Mouse (Mus musculus) G1E-ER4 (cell line): Measurements from ENCODE around the gene Cnnm1. TPM values are rescaled to one million over a fixed set of nuclear protein-coding genes. Genes with fewer than 3 reads are reported as not detected.

Experiments used
- GATA1 ChIP-seq: IDR thresholded peaks from one replicate; pipeline ENCODE4 v1.8.0; 2012; ENCODE audit warnings: low read length, inconsistent platforms
- polyA plus RNA-seq: library from polyadenylated mRNA; stranded (reverse); fragments of >175 nt; gene quantifications from 2 replicates; pipeline ENCODE4 v1.2.3, GENCODE M21; 2012

Gene Cnnm1
- polyA plus RNA-seq, 1 experiment = 8.3 TPM

DNA sequence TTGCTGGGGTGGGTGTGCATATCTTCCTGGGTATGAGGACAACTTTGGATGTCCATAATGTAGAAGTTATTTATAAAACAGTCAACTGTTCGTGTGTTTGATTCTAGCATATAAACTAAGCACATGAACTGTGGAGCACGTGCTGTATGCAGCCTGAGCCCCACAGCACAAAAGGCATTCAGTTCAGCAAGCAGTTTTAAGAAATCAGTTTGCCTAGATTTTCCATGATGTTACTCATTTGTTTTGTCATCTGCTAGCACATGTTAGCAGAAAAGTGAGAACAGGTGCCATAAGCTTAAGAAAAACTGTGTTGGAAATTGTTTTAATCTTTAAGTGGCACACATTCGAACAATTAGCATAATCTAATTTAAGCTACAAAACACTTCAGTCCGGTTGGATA, 19.7 kb downstream of the Cnnm1 start:
- no peak for TF ChIP-seq GATA1

DNA sequence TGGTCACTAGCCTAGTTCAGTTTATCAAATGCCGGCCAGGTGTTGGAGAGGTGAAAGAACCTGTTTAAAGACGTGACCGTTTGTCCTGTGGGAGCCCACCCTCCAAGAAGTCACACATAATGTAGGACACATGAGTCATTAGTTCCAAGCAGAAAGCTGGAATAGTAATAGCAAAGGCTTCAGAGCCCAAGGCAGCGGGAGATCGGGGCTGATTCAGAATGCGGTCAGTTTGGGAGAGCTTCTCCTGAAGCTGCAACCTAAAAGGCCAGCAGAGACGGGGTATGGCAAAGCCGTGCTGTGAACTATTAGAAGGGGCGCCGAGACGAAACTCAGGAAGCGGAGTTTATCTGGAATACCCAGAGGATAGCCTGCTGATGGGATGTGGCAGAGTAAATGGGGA, 20.2 kb downstream of the Cnnm1 start:
- TF ChIP-seq GATA1 = no peak

DNA sequence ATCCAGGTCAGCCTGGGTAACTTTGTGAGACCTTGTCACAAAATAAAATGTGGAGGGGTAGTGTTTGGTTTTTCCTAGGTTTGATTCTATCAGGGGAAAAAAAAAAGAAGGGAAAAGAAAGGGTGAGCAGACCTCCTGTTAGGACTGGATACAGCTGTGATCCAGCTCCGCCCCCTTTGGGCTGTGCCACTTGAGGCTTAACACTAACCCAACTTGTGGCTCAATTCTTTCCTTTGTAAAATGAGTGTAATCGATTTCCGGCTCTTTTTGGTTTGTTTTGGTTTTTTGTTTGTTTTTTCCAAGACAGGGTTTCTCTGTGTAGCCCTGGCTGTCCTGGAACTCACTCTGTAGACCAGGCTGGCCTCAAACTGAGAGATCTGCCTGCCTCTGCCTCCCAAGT, 21.9 kb downstream of the Cnnm1 start:
- no peak for TF ChIP-seq GATA1

- no peak for TF ChIP-seq GATA1
Observed at GRCm38 (mm10) chr19:43463546-43464293, 23.5 kb downstream of the Cnnm1 start.

DNA sequence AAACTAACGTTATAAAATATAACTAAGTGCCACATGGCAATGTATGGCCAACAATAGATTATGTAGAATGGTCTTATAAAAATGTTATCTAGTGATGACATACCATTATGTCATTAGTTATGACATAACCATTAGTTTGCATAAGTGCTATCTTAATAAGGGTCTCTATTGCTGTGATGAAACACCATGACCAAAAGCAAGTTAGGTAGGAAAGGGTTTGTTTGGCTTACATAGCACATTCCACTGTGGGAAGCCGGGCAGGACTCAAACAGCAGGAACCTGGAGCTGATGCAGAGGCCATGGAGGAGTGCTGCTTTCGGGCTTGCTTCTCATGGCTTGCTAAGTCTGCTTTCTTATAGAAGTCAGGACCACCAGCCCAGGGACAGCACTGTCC, 24.1 kb downstream of the Cnnm1 start:
- no peak for TF ChIP-seq GATA1

- TF ChIP-seq GATA1 = no peak
Observed at GRCm38 (mm10) chr19:43465076-43465475, 24.8 kb downstream of the Cnnm1 start.

DNA sequence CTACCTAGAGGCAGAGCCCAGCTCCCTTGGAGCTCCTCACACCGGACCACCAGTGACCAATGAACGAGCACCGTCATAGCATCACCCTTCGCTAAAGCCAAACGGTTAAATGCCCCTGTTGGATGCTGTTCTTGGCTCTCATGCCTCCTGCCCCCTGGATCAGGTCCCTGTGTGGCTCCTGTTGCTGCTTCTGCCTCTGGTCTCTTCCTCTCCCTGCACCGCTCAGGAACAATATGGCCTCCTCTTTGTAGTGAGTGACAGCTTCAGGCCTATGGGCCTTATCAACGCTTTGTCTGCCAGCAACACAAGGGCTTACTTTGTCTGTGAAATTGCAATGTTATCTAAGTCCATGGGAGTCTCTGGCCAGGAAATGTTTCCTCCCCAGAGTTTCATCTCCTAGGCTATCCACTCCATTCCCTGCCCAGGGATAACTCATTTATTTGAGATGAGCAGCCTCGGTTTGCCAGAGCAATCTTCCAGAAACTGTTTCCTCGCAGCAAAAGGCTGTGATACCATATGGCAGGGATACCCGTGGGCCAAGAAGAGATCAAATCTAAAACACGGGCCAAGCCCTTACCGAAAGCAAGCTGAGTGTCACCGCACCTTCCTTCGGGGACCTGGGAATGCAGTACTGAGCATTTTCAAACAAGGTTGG, 25.5 kb downstream of the Cnnm1 start:
- TF ChIP-seq GATA1 = no peak

DNA sequence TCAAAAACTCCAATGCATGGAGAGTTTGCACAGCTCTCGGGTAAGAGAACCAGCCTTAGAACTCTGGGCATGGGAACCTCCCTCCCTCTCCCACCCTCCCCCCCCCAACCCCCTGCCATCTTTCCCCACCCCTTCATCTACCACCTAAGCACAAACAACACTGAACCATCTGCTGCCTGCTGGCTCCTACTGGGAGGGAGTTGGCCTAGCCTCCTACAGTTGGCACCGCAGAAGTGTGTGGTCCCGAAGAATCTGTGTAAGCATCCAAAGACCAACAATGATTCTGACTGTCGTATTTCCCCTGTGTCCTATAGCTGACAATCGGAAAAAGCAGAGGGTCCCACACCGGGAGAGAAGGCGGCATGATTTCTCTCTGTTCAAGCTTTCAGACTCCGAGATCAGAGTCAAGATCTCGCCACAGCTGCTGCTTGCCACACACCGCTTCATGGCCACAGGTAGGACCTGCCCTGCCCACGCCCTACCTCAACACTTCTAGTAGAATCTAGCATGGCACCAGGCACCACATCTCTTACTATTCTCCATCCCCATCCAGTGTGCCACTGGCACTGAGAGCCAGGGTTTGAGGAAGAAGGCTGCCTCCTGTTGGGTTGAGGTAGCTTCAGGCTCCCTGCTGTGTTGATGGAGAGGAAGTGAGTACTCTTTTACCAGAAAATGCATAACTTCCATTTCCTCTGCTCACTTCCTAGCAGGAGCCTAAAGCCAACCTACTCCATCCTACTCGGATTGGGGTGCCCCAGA, 27.9 kb downstream of the Cnnm1 start:
- no peak for TF ChIP-seq GATA1

DNA sequence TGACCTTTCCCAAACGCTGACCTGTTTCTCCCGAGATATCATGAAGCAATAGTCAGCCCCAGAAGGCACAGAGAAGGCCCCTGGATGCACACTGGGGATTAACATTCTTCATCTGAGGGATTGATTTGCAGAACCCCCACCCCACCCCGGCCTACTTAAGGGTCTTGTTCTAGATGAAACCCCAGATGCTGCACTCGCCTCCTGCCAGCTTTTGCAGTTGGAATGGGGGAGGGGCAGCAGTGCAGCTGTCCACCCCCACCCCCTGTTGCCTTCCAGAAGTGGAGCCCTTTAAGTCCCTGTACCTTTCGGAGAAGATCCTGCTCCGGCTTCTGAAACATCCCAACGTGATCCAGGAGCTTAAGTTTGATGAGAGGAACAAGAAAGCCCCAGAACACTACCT, 29.1 kb downstream of the Cnnm1 start:
- TF ChIP-seq GATA1 = no peak

- TF ChIP-seq GATA1 = no peak
Observed at GRCm38 (mm10) chr19:43472331-43472730, 32.1 kb downstream of the Cnnm1 start.

GRCm38 (mm10) chr19:43472781-43473180, 32.5 kb downstream of the Cnnm1 start:
- no peak for TF ChIP-seq GATA1

DNA sequence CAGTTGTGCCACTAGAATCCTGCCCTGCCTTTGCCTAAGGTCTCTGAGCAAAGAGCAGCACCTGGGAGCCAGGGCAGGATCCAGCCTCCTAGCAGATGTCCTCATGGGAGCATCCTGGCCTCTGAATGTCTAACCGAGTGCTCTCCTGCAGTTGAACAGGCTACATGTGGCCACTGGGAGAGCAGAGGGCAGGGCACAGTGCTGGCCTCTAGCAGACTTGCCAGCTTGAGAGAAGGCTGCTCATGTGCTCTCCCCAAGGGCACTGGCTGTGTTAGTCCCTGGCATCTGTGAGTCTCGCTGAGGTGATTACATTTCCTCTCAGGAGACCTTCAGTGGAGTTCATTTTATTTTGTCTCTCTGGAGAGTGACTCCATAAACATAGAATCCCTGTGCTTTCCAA, 35.4 kb downstream of the Cnnm1 start:
- TF ChIP-seq GATA1 = no peak

GRCm38 (mm10) chr19:43476063-43476462, 35.8 kb downstream of the Cnnm1 start:
- TF ChIP-seq GATA1 = no peak

DNA sequence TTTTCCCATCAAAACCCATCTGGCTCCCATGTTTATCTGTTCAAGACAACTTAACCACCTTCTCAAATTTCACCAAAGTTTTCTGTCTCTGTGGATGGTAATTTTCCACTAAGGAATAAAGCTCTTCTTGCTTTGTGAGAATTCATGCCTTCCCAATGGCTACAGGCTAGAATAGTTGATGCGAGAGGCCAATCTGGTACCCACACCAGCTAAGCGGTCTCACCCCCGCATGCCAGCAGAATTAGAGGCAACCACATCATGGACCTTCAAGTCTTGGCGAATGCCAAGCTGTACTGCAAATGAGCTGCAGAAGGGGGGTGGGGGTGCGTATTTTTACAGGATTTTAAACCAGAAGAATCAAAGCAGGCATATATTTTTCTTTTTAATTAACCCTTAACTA, 37.2 kb downstream of the Cnnm1 start:
- TF ChIP-seq GATA1 = no peak

DNA sequence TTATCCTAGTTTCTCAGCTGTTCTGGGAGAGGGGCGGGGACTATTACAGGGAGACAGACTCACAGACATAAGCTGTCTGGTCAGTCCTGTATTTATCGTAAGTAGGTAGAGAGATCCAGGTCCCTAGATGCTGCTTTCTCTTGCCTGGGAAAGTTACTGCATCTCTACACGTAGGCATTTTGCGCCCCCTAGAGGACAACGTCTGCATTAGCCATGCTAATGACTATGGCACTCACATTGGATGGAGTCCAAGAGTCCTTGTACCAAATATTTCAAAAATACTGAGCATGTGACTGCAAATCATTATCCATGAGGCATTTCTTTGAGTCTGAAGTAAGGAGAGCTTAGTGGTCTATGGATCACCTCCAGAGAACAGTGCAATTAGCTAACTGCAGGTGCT, 38.7 kb downstream of the Cnnm1 start:
- TF ChIP-seq GATA1 = no peak

DNA sequence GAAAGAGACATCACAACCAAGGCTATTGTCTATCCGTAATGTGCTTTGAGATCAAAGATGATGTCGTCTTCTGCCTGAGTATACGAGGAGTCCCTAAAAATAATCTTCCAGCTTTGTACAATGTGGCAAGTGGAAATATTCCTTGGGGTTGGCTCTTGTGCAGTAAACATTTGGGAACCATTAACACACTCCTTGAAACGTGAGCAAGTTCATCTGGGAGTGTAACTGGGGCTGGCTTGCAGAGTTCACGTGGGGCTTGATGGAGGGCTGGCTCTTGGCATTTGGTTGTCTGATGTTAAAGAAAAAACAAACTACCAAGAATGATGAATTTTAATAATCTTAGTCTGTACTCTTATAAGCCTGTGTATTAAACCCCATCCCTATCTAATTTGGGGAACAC, 39.2 kb downstream of the Cnnm1 start:
- no peak for TF ChIP-seq GATA1
